Mouse (Mus musculus): Measurements from ENCODE around the gene Elk4. TPM values are rescaled to one million over a fixed set of nuclear protein-coding genes. Genes with fewer than 3 reads are reported as not detected.

Elk4 gene
- polyA plus RNA-seq, 1 experiment, result 59.7 TPM

- TF ChIP-seq POLR2A (IDR thresholded peaks at IDR 0.05; ENCODE audit: borderline replicate concordance, low read depth, low read length) (no peak), CTCF (IDR thresholded peaks at IDR 0.05; ENCODE audit: low read depth, low read length) (peak; percentile 17; the same call in 1 of the 2 replicates)
- Histone ChIP-seq H3K4me1 (ENCODE audit: control insufficient read depth, insufficient read depth, low read length) (peaks cover 16% of the 10 kb centered on the region), H3K4me3 (ENCODE audit: insufficient read depth, low read length) (no peak overlapping the region), H3K27ac (ENCODE audit: insufficient read depth, low read depth, low read length) (no peak overlapping the region)
Measured at GRCm38 (mm10) chr1:132000506-132000905, 6.9 kb upstream of the Elk4 start.

DNA sequence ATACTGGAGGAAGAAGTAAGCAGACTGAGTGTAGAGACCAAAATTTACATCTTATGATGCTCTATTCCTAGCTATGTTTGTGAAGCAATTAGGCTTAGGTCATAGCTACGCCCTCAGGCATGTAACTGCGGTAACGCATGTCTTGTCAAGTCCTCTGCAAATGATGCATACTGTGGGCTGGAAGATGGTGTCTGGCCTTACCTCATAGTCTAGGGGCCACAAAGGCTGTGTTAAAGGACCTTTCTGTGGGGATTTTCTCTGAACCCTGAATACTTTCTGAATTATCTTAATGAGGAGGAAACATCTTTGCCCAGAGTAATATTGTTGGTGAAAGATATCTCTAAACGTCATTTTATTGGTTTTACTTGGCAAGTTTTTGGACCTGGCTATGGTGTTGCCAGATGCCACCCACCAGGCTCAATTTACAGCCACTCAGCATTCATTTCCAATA lies 5.5 kb upstream of the Elk4 start:
- Histone ChIP-seq H3K4me1 (ENCODE audit: control insufficient read depth, insufficient read depth, low read length) (peaks cover 20% of the 10 kb centered on the region), H3K27ac (ENCODE audit: insufficient read depth, low read depth, low read length) (no peak overlapping the region), H3K4me3 (ENCODE audit: insufficient read depth, low read length) (no peak overlapping the region)
- TF ChIP-seq POLR2A (IDR thresholded peaks at IDR 0.05; ENCODE audit: borderline replicate concordance, low read depth, low read length), result no peak
- no peak for TF ChIP-seq CTCF (IDR thresholded peaks at IDR 0.05; ENCODE audit: low read depth, low read length)

- TF ChIP-seq CTCF (IDR thresholded peaks at IDR 0.05; ENCODE audit: low read depth, low read length), result no peak
- H3K4me3 ChIP-seq (ENCODE audit: insufficient read depth, low read length), result no peak overlapping the region
- H3K27ac ChIP-seq (ENCODE audit: insufficient read depth, low read depth, low read length), result peak overlapping the region; percentile 14
- peaks cover 20% of the 10 kb centered on the region for H3K4me1 ChIP-seq (ENCODE audit: control insufficient read depth, insufficient read depth, low read length)
Measured at GRCm38 (mm10) chr1:132003111-132003510, 4.3 kb upstream of the Elk4 start.

DNA sequence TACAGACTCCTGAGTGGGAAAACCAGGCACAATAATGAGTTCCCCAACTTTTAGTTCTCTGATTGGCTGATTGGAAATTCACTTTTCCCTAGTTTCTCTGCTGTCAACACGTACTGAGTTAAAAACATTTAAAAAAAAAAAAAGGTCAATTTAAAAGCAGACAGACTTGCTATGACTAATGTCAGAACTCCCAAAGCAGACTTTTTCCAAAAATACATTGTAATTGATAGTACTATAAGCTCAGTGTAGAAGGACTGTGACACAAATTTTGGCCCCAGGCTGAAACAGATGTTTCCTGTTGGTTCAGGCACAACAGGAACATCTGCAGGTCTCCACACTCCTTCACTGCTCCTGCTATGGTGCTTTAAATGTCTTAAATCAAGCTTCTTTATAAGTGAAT lies 3.6 kb upstream of the Elk4 start:
- no peak for TF ChIP-seq CTCF (IDR thresholded peaks at IDR 0.05; ENCODE audit: low read depth, low read length)
- TF ChIP-seq POLR2A (IDR thresholded peaks at IDR 0.05; ENCODE audit: borderline replicate concordance, low read depth, low read length), result no peak
- Histone ChIP-seq H3K27ac (ENCODE audit: insufficient read depth, low read depth, low read length) (peak overlapping the region; percentile 14), H3K4me3 (ENCODE audit: insufficient read depth, low read length) (no peak overlapping the region), H3K4me1 (ENCODE audit: control insufficient read depth, insufficient read depth, low read length) (peaks cover 20% of the 10 kb centered on the region)

DNA sequence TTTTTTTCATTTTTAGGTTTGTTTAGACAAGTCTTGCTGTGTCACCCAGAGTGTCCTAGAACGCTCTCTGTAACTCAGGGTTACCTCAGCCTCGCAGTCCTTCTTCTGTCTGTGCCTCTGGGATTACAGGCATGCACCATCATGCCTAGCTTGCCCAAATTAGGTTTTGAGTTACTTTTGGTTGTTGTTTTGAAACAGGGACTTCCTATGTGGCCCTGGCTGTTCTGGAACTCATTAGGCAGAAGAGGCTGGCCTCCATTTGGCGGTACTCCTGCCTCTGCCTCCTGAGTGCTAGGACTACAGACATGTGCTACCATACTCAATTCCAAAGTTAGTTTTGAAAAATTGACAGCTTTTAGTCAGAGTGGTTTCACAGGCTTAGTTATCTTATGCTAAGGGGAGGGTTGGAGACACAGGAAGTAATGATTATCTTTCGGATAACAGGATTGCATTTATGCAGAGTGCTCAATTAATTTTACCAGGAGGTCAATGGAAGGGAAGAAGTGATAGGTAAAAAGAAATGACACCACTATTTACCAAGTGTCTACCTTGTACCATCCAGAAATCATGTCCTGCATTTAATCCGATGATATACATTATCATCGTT lies 2.7 kb upstream of the Elk4 start:
- TF ChIP-seq CTCF (IDR thresholded peaks at IDR 0.05; ENCODE audit: low read depth, low read length), result no peak
- no peak for TF ChIP-seq POLR2A (IDR thresholded peaks at IDR 0.05; ENCODE audit: borderline replicate concordance, low read depth, low read length)
- Histone ChIP-seq H3K4me3 (ENCODE audit: insufficient read depth, low read length) (no peak overlapping the region), H3K4me1 (ENCODE audit: control insufficient read depth, insufficient read depth, low read length) (peaks cover 23% of the 10 kb centered on the region), H3K27ac (ENCODE audit: insufficient read depth, low read depth, low read length) (no peak overlapping the region)

- Histone ChIP-seq H3K27ac (ENCODE audit: insufficient read depth, low read depth, low read length) (no peak overlapping the region), H3K4me3 (ENCODE audit: insufficient read depth, low read length) (no peak overlapping the region), H3K4me1 (ENCODE audit: control insufficient read depth, insufficient read depth, low read length) (peaks cover 29% of the 10 kb centered on the region)
- no peak for TF ChIP-seq POLR2A (IDR thresholded peaks at IDR 0.05; ENCODE audit: borderline replicate concordance, low read depth, low read length)
- TF ChIP-seq CTCF (IDR thresholded peaks at IDR 0.05; ENCODE audit: low read depth, low read length), result no peak
Measured at GRCm38 (mm10) chr1:132005466-132005865, 1.9 kb upstream of the Elk4 start.

GRCm38 (mm10) chr1:132006046-132006445 lies 1.4 kb upstream of the Elk4 start:
- TF ChIP-seq POLR2A (IDR thresholded peaks at IDR 0.05; ENCODE audit: borderline replicate concordance, low read depth, low read length) (no peak), CTCF (IDR thresholded peaks at IDR 0.05; ENCODE audit: low read depth, low read length) (no peak)
- no peak overlapping the region for H3K27ac ChIP-seq (ENCODE audit: insufficient read depth, low read depth, low read length)
- H3K4me3 ChIP-seq (ENCODE audit: insufficient read depth, low read length), result no peak overlapping the region
- H3K4me1 ChIP-seq (ENCODE audit: control insufficient read depth, insufficient read depth, low read length), result peaks cover 30% of the 10 kb centered on the region

DNA sequence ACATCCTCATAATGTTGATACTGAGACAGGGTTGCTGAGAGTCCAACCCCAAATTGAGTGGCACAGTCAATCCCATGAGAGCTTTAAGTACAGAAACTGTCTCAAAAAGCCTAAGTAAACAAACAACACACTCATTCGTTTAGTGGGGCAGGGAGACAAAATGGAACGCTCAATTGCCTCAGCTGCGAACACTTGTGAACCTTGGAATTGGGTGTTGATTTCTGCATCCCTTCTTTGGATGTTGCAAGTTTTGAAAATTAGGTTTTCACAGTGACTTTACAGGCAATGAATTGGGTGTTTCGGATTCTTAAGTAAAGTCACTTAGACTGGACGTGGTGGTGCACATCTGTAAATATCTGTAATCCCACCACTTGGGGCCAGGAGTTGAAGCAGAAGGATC lies 686 bp upstream of the Elk4 start:
- TF ChIP-seq CTCF (IDR thresholded peaks at IDR 0.05; ENCODE audit: low read depth, low read length), result no peak
- TF ChIP-seq POLR2A (IDR thresholded peaks at IDR 0.05; ENCODE audit: borderline replicate concordance, low read depth, low read length), result no peak
- H3K4me3 ChIP-seq (ENCODE audit: insufficient read depth, low read length), result peak overlapping the region; percentile 92
- H3K27ac ChIP-seq (ENCODE audit: insufficient read depth, low read depth, low read length), result peak overlapping the region; percentile 91
- peaks cover 35% of the 10 kb centered on the region for H3K4me1 ChIP-seq (ENCODE audit: control insufficient read depth, insufficient read depth, low read length)

- Histone ChIP-seq H3K4me3 (ENCODE audit: insufficient read depth, low read length) (peak overlapping the region; percentile 92), H3K4me1 (ENCODE audit: control insufficient read depth, insufficient read depth, low read length) (peaks cover 38% of the 10 kb centered on the region), H3K27ac (ENCODE audit: insufficient read depth, low read depth, low read length) (peak overlapping the region; percentile 91)
- no peak; the same call in 1 of the 2 replicates for TF ChIP-seq POLR2A (IDR thresholded peaks at IDR 0.05; ENCODE audit: borderline replicate concordance, low read depth, low read length)
- no peak for TF ChIP-seq CTCF (IDR thresholded peaks at IDR 0.05; ENCODE audit: low read depth, low read length)
Measured at GRCm38 (mm10) chr1:132007828-132008827, 721 bp downstream of the Elk4 start.

Measured in bone marrow macrophage, adult 2 months (primary cell).